Mouse (Mus musculus) erythroblast, embryonic 14.5 days (primary cell): ENCODE results near the gene Lrpprc.

Source experiments
- GATA1 ChIP-seq: IDR thresholded peaks from 2 replicates; pipeline ENCODE4 v1.6.1; 2012; ENCODE audit warnings: low read length, inconsistent platforms, mixed read lengths
- TAL1 ChIP-seq: IDR thresholded peaks from 3 replicates; pipeline ENCODE4 v1.6.1; 2012; ENCODE audit warnings: low read length, inconsistent platforms, mixed read lengths

DNA sequence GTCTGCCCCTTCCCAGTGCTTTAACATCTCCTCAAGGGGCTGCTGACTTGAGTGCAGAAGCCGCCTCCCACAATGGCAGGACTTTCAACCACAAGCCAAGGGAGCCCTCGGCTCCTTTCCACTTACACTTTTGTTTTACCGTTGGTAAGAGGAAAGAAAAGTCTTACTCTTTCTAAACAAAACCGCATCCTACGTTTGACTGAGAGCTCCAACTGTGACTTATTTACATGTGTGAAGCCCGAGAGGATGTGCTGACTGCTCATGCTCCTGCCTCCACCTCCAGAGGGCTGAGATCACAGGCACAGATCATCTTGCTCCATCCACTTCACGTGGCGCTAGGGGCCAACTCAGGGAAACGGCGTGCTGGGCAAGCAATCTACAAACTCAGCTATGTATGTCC is 32.2 kb downstream of the Lrpprc start:
- TF ChIP-seq TAL1 (no peak), GATA1 (no peak)
